Mouse (Mus musculus): ENCODE data around the gene Tmem43.

- TF ChIP-seq CTCF (IDR thresholded peaks at IDR 0.05; ENCODE audit: control insufficient read depth, insufficient read depth, low read length): no peak
- no peak for TF ChIP-seq POLR2A (IDR thresholded peaks at IDR 0.05; ENCODE audit: borderline replicate concordance, control insufficient read depth, low read depth, low read length)
Observed at GRCm38 (mm10) chr6:91536047-91536765, 62.7 kb downstream of the Tmem43 start.

Measured in bone marrow, adult 2 months (tissue).